Mouse (Mus musculus) cerebellum, adult 2 months (tissue): ENCODE results near the gene Pop5.

Source experiments
- CTCF ChIP-seq: fragments of 200-500 bp; IDR thresholded peaks from 2 replicates; pipeline ENCODE4 v1.5.1; 2011; ENCODE audit warnings: low read depth, mild to moderate bottlenecking, control low read depth, low read length, moderate library complexity, borderline replicate concordance; ENCODE audit not compliant: insufficient read depth
- POLR2A ChIP-seq: fragments of 200-500 bp; IDR thresholded peaks from 2 replicates; pipeline ENCODE4 v1.6.1; 2011; ENCODE audit warnings: low read length, control low read depth, borderline replicate concordance; ENCODE audit not compliant: insufficient read depth

GRCm38 (mm10) chr5:115260356-115260755 lies 24.7 kb downstream of the Pop5 start:
- TF ChIP-seq CTCF (no peak), POLR2A (no peak)
